Mouse (Mus musculus) c-Kit-positive CD71-negative TER-119-negative erythroid progenitor cells, embryonic 14.5 days (primary cell): ENCODE results near the gene Blvrb.

Experiments
- DNase-seq: peaks from one replicate; pipeline ENCODE4 v3.0.0-alpha.2; 2013; ENCODE audit warnings: low read depth

The Blvrb gene

DNA sequence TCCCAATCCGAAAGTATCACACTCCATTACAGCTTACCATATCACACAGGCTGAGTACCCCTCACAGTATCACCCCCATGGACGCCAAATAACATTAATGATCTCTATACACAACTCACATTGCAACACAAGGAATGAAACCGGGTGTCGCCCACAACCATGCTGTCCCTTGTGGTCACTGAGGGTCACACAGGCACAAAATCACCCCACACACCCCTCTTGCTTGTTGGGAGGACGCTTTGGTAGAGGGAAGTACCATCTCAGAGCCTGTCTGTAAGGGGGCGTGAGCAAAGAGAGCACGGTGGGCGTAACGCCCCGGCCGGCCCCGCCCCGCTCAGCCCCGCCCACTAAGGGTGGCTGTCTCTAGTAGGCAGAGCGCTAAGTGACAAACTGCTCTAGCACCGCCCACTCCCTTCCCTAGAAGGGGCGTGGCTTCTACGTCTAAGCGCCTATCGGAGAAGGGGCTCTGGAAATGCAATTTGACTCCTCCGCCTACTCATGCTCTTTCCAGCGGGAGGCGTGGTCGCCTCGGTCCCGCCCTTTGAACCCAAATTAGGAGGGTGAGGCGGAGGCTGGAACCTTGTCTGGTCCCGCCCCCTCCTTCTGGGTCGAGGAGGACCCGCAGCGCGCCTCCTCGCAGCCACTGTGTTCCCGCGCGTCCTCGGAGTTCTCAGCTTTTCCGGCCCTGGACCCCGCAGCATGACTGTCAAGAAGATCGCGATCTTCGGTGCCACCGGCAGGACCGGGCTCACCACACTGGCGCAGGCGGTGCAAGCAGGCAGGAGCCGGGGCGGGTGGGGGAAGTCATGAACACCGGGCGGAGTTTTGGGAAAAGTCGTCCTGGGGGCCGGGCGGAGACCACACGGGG, at the start of gene Blvrb, which contains the start of gene Sptbn4:
TSS of gene Blvrb (plus strand) at position 560 of the 868 bp plus-strand sequence.
TSS of gene Sptbn4 (minus strand) at position 268 of the 868 bp plus-strand sequence.
- DNase-seq: peak; percentile 100

DNA sequence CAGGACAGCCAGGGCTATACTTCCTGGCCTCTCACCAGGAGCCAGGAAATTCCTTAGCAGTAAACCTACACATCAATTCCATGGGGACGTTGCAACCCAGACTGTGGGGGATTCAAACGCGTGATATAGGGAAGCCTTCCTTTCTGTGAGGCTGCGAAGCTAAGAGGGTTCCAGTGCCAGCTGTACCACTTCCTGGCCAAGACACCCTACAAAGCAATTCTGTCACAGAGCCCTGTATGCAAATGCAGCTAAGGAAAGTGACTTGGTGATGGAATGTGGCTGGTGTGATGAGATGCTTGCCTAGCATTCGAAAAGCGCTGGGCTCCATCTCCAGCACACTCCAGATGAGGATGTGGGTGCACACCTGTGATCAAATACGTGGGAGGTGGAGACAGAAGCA, 47.2 kb upstream of the Blvrb start:
- DNase-seq: no peak

DNA sequence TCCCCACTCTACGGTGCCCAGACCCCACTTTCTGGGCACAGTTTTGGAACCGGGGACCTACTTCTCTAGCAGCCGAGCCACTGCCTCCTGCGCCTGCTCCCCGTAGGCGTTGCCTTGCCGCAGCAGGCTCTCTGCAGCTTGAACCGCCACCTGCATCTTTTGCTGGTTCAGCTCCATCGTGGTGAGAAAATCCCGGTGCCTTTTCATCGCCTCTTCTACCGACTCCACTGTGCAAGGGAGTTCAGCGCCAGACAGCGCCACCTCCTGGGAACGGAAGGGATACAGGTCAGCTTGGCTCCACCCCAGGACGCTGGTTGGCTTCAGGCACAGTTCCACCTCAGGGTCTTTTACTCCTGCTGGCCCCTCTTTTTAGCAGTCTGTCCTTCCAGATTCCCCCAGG, 45.1 kb upstream of the Blvrb start:
- peak; percentile 57 for DNase-seq

DNA sequence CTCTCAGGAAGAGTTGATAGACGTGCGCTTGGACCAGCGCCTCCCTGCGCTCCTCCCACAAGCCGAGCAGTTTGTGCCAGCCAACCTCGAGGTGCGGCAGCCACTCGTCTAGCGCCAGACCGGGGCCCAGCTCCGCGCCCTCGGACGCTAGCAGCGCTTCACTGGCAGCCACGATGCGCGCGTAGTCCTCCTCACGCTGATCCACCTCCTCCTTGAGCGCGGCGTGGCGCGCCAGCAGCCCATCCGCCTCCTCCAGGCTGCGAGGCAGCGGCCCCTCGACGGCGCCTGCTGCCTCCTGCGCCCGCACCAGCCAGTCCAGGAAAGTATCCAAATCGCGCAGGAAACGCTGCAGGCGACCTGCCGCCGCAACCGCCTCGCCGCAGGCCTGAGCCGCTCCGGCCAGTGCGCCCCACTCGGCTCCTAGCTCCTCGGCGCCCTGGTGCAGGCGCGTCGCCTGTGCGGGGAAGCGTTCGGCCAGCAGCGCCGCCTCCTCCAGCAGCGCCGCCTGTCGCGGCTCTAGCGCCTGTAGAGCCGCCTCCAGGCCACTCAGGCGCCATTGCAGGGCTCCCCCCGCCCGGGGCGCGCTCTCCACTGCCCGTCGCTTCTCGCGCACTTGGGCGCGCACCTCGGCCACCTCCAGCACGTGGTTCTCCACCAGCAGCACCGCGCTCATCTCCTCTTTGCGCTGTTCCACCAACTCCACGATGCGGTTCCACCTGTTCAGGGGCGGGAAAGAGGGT, 43.4 kb upstream of the Blvrb start:
- DNase-seq: no peak

DNA sequence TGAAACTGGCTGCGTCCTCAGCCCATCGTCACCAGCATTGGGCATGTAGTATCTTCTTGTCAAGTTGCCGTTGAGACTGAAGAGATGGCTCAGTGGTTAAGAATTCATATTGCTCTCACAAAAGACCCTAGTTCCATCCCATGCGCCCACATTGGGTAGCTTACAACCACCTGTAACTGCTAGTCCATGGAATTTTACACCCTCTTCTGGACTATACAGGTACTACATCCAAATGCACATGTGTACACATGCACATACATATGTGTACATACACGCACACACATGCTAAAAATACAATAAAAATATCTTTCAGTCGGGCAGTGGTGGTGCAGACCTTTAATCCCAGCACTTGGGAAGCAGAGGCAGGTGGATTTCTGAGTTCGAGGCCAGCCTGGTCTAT, 41.3 kb upstream of the Blvrb start:
- DNase-seq: no peak

DNA sequence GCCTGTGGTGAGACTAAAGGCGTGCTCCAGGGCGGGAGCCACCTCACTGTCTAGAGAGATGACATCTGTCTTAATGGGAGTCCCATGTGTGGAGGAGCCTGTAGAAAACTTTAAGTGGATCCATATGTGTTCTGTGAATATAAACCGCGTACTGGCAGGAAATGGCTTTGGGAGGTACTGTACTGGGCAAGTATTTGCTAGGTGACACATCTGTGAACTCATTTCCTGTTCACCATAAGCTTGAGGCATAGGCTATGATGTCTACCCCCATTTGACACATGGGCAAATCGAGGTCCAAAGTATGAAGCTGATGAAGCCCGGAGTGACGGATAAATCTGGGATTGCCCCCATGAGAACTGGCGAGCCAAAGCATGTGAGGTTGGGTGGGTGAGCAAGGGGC, 40.0 kb upstream of the Blvrb start:
- DNase-seq: no peak

DNA sequence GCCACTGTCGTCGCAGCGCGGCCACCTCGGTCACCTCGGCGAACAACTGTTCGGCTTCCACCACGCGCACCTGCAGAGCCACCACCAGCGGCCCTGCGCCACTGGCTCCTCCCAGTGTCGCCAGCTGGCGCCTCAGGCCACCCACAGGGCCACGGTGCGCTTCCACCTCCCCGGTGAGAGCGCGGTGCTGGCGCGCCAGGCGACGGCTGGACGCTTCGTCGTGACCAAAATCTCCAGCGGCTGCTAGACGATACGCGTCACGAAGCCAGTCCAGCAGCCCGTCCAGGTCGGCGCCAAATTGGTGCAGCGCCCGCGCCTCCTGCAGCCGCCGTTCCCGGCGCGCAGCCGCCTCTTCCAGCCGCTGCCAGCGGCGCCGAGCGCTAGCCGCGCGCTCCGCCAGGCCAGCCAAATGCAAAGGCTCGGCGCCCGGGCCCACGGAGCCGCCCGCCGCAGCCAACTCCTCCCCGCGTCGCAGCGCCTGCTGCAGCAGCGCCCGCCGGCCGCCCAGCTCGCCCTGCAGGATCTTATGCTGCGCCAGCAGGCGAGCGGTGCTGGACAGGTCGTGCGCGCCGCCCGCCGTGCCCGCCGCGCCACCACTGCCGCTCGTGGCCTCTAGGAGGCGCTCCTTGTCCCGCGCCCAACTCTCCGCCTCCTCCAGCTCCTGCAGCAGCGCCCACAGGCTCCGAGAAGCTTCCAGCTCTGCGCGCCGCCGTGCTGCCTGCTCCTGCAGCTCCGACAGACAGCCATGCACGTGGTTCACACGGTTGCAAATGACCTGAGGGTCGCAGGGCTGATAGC, 39.2 kb upstream of the Blvrb start:
- DNase-seq: no peak

DNA sequence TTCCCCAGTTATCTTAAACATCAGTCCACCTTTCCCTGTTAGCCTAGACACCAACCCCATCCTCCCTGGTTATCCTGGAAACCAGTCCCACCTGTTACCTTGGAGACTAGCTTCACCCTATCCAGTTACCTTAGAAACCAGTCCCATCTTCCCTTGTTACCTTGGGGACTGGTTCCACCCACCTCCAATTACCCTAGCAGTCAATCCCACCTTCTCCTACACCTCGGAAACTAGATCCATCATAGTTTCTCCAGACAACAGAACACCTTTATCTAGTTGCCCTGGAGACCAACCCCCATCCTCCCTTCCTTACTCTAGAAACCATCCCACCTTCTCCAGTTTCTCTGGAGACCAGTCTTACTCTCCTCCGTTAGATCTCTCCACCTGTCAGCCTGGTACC, 30.6 kb upstream of the Blvrb start:
- no peak for DNase-seq

DNA sequence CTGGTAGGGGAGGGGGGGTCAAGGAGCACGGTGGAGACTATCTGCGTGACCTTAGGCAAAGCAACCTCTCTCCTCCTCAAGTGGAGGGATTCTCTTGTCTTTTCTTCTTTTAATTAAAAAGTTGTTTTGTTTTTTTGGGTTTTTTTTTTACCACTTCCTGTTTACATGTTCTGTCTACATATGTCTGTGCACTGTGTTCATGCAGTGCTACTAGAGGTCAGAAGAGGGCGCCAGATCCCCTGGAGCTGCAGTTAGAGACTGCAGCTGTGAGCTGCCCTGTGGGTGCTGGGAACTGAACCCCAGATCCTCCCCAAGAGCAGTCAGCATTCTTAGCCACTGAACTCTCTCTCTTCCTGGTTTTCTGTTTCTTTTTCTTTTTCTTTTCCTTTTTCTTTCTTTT, 28.7 kb upstream of the Blvrb start:
- no peak for DNase-seq

DNA sequence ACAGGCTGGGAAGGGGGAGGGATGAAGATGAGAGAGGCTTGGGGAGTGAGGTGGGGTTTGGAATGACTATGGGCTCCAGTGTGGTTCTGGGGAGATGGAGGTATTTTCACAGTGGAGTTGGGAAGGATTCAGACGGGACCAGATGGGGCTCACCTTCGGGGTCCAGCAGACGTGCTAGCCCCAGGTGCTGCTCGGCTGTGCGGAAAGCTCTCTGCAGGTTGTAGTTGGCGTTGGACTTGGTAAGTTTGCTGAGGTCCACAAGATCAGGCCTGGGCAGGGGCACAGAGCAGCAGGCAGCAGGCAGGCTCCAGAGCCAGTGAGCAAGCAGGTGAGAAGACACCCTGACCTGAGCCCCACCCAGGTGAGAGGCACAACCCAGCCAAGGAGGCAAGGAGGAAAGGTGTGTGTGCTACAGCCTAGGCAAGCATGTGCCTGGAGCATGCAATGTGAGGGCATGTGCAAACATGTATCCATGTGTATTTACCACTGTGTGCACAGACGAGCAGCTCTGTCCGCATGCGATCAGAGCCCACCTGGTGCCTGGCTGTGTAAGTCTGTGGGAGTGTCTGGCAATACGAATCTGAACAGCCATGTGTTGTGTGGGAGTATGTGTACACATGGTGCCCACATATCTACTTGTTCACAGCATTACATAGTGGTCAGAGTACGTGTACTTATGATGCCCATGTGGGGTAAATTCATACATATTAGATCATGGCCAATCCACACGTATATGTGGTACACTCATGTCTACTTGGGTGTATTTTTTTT, 24.0 kb upstream of the Blvrb start:
- no peak for DNase-seq

DNA sequence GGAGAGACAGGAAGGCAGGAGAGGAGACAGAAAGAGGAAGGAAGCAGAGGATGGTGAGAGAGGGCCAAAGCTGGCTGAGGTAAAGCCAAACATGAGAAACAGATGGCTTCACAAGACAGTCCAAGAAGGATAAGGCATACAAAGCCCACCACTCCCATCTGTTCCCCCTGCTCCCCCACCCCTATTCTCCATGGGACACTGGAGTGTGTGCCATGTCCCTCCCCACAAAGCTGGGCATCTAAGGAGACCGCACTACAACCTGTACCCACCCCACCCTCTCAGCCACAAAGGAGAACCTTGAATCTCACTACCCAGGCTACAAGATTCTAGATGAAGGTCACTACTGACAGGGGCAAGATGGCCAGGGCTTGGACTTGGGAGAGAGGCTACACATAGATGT, 20.4 kb upstream of the Blvrb start:
- no peak for DNase-seq

DNA sequence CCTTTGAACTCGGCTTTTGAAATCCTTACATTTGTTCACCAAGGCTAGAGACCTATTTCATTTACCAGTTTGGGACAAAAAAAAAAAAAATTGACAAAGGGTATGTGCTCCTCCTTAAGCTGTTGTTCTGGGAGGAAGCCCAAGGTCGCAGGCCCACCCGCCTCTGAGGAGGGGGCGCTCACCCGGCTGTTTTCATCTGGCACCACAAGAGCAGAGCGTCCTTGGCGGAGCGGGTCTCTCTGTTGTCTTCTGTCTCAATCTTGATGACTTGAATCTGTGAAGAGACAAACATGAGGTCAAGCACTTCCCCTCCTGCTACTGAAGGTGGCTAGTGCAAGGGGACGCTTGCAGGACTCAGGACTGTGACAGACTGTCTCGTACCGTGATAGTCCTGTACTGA, 19.8 kb upstream of the Blvrb start:
- DNase-seq: no peak

DNA sequence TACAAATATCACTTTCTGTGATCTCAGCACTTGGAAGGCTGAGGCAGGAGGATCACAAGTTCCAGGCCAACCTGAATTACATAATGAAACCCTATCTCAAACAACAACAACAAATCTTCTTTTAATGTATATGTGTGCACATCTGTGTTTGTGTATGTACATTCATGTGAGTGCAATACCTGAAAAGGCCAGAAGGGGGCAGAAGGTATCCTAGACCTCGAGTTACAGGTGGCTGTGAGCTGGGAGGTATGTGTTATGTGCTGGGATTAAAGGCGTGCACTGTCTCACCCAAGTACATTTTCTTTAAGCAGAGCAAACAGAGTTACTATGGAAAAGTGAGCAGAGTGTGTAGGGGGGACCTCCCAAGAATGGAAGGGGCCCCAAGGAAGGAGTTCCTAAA, 18.6 kb upstream of the Blvrb start:
- DNase-seq: no peak

DNA sequence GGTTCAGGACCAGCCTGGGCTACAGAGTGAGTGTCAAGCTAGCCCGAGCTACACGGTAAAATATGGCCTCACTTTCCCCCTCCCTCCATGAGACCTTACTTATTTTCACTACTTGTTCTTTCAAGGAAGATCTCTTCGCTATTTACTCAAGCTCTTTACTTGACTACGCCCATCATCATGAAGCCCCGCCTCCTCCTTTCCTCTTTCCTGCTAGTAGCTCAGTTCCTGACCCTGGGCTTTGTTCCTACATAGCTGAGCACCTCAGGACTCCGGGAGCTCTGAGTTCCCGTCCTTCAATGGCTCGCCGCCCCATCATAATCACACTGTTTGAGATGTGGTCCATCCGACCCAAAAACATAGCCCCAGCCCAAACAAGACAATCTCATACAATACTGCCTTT, 14.4 kb upstream of the Blvrb start:
- DNase-seq: no peak

DNA sequence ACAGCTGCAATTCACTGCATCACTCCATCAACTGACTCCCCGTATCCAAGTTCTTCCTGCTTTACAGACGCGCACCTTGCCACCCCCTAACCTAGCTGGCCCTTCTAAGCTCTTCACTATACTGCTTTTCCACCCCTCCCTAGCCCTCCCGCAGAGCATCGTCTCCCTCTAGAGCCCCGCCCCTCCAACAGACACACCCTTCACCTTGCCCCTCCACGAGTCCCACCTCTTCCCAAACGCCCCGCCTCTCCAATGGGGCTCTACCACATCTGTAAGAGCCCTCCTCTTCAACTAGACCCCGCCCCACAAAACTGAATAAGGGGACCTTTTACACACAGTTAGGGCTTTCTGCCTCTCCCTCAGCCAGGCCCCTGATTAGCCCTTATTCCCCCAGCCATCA, 14.0 kb upstream of the Blvrb start:
- DNase-seq: no peak

DNA sequence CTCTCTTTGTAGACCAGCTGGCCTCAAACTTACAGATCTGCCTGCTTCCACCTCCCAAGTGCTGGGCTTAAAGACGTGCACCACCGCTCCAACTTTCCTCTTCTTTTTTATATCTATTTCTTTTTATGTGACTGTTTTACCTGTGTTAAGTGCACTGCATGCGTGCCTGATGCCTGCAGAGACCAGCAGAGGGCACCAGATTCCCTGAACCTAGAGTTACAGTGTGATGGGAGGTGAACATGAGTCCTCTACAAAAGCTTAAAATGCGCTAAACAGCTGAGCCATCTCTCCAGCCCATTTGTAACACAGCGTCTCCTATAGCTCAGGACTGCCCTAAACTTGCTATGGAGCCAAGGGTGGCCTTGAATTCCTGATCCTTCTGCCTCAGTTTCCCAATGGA, 10.2 kb upstream of the Blvrb start:
- no peak for DNase-seq

DNA sequence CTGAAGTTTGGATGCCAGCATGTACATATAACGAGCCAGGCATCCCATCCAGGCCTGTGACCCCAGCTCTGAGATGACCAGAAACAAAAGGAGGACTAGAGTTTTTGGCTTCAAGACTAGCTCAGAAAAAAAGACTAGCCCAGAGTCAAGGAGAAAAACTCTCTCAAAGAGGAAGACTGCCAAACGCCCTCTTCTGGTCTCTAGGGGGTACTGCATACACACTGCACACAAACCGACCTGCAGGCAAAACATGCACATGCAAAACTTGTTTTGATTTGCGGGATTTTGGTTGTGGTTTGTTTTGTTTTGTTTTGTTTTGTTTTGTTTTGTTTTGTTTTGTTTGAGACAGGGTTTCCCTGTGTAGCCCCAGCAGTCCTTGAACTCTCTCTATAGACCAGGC, 7.8 kb upstream of the Blvrb start:
- DNase-seq: no peak

DNA sequence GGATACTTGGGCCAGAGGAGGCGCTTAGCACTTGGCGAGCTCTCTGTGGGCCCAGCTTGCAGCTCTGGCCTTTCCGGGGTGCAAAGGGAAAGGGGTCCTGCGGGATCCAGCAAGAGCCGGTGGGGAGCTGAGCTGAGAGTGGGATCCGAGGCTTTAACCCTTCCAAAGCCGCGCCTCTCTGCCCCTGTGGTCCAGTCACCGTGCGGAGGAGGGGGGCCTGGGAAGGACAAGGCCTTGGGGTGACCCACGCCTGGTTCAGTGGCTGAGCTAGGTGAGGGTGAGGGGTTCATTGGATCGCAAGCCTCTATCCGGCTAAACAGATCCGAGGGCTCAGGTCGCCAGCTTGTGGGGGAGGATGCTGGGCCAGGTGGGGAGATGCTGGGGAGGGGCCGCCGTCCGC, 1.7 kb upstream of the Blvrb start:
- DNase-seq: no peak

DNA sequence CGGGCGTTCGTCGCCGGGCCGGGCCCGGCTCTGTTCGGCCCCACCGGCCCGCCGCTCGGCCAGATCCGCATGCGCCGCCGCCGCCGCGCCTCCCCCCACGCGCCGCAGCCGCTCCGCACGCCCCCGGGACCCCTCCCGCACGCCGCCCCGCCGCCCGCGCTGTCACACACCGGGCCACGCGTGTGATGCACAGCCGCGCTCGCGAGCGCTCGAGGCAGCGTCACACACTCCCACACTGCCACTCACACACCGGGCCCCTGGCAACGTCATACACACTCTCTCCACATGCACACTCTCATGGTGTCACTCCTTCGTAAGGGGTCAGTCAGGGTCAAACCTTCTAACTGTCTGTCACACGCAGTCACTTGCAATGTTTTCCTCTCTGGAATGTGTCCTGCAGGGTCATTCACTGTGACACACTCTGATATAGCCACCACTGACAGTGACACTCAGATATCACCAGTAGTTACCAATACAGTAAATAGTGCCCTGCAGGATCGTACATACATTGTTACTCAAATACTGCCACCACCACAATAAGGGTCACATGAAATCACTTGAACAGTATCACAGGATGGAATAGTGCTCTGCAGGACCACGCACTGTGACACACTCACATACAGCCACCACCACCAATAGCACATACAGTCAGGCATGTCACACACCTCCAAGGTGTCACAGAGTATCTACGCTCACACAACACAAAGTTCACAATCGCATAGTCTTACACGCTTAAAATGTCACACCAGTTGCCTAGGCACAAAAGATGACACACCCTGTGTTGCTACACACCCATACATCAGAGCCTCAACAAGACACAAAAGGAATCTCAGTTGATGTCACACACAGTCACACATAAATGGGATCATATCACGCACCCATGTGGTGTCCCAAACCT, 1.0 kb upstream of the Blvrb start:
- no peak for DNase-seq

DNA sequence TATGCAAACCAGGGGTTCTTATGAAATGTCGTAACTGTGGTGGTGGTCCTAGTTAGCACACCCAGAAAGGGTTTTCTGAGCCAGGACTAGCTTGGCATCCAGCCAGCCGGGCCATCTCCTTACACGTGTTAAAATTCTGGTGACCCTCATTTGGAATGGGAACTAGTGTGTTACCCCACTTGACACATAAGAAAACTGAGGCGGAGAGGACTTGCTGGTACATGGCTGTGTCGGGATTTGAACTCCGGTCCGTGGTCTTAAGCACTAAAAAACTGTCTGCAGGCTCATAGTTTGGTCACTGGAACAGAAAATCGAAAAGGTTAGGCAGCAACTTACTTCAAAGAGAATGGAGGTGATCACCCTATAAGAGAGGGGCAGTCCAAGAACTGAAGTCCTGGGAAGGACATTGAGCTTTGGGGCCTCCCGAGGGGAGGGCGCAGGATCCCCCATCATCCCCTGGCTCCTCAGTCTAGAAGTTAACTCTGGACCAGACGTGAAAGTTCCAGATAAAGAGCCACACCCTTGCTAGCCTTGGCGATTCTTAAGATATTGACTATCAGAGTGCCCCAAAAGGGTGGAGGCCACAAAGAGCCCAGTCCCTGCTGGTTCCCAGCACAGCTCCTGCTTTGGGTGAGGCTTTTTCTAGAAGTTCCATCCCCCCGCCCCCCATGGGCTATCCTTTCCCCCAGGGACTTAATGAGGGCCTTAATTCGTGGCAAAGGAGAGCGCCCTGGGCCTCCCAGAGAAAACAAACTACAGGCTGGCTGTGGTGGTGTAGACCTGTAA, 836 bp downstream of the Blvrb start:
- peak; percentile 49 for DNase-seq
